Mouse (Mus musculus) left cerebral cortex, adult 6 months (tissue): ENCODE measurements around the gene Banf1. TPM values are rescaled to one million over a fixed set of nuclear protein-coding genes. Genes with fewer than 3 reads are reported as not detected.

Source experiments
- long read RNA-seq, 2 experiments: library from polyadenylated mRNA; unstranded; transcript quantifications; one replicate each; pipeline ENCODE4 v2.0.0; 2019 to 2020
- polyA plus RNA-seq: library from polyadenylated mRNA; unstranded; fragments of <200 nt; fragmentation: Nextera tagmentation; gene quantifications from 2 replicates; pipeline ENCODE4 v1.2.3, GENCODE M21; 2021

Gene Banf1
- polyA plus RNA-seq, result 160 and 199 TPM in 2 replicates
- long read RNA-seq, experiment 1, transcript Banf1-201 (3 exons, 1,261 nt), result major isoform, 34 of 39 reads
- long read RNA-seq, experiment 1, partial matches to known transcripts, result 1 of 39 reads
- long read RNA-seq, experiment 1, other reads (novel, unspliced or antisense), result 2 of 39 reads
- long read RNA-seq, experiment 2, transcript Banf1-201 (3 exons, 1,261 nt), result major isoform, 119 of 138 reads
- long read RNA-seq, experiment 2, partial matches to known transcripts, result 10 of 138 reads
- long read RNA-seq, experiment 2, other reads (novel, unspliced or antisense), result 1 of 138 reads

DNA sequence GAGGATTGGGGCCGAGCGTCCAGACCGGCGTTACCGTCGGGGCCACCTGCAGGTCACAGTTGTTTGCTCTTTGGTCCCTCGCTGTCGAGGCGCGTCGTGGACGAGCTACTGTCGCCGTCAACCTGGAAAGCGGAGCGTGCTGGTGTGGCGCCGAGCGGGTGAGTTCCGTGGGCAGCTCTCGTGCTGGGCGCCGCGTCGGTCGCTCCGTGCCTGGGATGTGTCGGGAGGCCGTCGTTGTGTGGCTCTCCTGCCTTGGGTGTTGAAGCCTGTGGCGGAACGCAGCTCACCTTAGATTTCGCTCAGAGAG, at the start of gene Banf1:
Gene Banf1, minus strand, starts transcription at position 116 of the 307 bp plus-strand sequence.

GRCm38 (mm10) chr19:5402293-5402692, 35.3 kb upstream of the Banf1 start, which contains the start of gene Tsga10ip:
Tsga10ip (minus strand) TSS chr19:5402526.

DNA sequence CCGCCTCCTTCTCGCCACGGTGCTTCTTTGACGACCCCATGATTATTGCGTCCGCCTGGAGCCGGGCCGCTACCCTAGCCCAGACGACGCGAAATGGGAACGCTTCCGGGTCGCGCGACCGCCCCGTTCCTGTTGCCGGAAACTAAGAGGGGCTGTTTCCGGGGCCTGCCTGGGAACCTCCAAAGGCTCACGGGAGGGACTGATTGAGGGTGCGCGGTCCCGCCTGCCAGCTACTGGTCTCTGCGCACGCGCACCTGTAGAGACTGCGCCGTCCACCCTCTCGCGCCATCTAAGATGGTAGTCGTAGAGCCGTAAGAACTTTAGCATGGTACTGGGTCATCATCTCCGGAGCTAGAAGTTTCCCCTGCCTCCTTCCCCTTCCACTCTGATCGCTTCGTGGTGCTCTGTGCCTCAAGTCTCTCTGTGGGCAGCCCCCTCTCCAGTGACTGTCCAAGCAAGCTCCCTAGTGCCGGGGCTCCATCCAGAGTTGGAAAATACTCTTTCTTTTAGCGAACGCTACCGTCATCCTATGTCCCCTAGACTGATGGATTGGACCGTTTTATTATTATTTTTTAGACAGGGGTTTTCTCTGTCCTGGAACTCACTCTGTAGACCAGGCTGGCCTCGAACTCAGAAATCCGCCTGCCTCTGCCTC, 21.7 kb upstream of the Banf1 start, which contains the start of gene Sart1:
Gene Sart1, minus strand, starts transcription at position 116 of the 655 bp plus-strand sequence.

DNA sequence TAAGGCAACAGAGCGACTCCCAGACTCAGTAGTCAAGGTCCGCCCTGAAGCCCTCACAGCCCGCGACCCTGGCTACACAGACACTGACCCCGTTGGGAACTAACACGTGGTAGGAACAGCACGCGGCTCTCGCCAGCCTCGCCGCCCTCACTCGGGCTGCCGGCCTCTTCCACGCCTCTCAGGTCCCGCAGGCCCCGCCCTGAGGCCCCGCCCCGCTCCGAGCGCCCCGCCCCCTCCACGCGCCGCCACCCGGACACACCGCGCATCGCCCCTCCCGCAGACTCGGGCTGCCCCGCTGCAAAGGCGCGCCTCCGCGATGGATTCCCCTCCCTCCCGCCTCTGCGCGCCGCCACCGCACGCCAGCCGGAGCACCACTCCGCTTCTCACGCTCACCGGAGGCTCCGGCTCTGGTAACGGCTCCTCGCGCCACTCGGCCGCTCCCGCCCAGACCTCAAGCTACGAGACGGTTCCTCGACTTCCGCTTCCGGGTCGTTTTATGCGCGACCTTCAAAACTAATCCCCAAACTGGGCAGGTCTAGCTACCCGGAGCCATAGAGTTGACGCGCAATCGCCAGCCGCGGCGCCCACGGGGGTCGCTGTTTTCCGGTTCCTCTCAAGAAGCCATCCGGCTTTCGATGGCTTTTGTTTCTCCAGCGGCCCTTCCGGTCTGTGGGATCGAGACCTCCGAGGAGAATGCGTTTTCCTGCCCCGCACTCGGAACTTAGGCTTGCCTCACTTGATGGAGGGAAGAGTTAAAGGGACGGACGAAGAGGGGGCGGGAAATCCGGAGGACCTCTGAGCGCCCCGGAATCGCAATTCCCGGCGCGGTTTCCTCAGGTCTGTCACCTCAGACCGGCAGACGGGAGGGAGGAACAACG, 554 bp downstream of the Banf1 start, which contains the start of gene Eif1ad:
Gene Eif1ad, plus strand, starts transcription at position 567 of the 878 bp plus-strand sequence.

GRCm38 (mm10) chr19:5349502-5349873, 17.5 kb downstream of the Banf1 start, which contains the start of gene Cst6:
Cst6 (minus strand) TSS chr19:5349574.

GRCm38 (mm10) chr19:5335441-5335840, 31.5 kb downstream of the Banf1 start, which contains the start of gene Catsper1:
Catsper1 (plus strand) TSS chr19:5335741.

Other genes with a start within 250 kb of the Banf1 start
- 11.6 and 37.2 TPM in 2 replicates for gene Klc2, start 248.6 kb downstream of the Banf1 start, polyA plus RNA-seq
- 18.5 and 34.5 TPM in 2 replicates for gene Pacs1, start 94.0 kb downstream of the Banf1 start, polyA plus RNA-seq
- gene Sf3b2, start 71.7 kb downstream of the Banf1 start, polyA plus RNA-seq, result 203 and 220 TPM in 2 replicates
- 30.0 and 34.7 TPM in 2 replicates for gene Gal3st3, start 68.8 kb downstream of the Banf1 start, polyA plus RNA-seq
- not detected in 2 replicates for gene Catsper1, start 31.4 kb downstream of the Banf1 start, polyA plus RNA-seq
- gene Cst6, start 17.6 kb downstream of the Banf1 start, polyA plus RNA-seq, result 50.0 and 72.9 TPM in 2 replicates
- gene Eif1ad, start 427 bp downstream of the Banf1 start, polyA plus RNA-seq, result 29.9 and 34.7 TPM in 2 replicates
- 26.4 and 29.3 TPM in 2 replicates for gene Sart1, start 21.5 kb upstream of the Banf1 start, polyA plus RNA-seq
- not detected in 2 replicates for gene Tsga10ip, start 35.4 kb upstream of the Banf1 start, polyA plus RNA-seq
- gene Drap1, start 57.8 kb upstream of the Banf1 start, polyA plus RNA-seq, result 166 and 215 TPM in 2 replicates
- 42.0 and 45.8 TPM in 2 replicates for gene AI837181, start 58.0 kb upstream of the Banf1 start, polyA plus RNA-seq
- 0.19 TPM in 1 of 2 replicates, not detected in the other for gene Fosl1, start 80.4 kb upstream of the Banf1 start, polyA plus RNA-seq
- 20.7 and 40.8 TPM in 2 replicates for gene Ccdc85b, start 90.7 kb upstream of the Banf1 start, polyA plus RNA-seq
- 93.1 and 106 TPM in 2 replicates for gene Fibp, start 93.4 kb upstream of the Banf1 start, polyA plus RNA-seq
- 0.23 TPM in 1 of 2 replicates, not detected in the other for gene Ctsw, start 101.3 kb upstream of the Banf1 start, polyA plus RNA-seq
- 13.0 and 16.9 TPM in 2 replicates for gene Efemp2, start 106.8 kb upstream of the Banf1 start, polyA plus RNA-seq
- 18.7 and 21.5 TPM in 2 replicates for gene Mus81, start 121.2 kb upstream of the Banf1 start, polyA plus RNA-seq
- 823 and 1,622 TPM in 2 replicates for gene Cfl1, start 123.3 kb upstream of the Banf1 start, polyA plus RNA-seq
- not detected in 2 replicates for gene 1700020D05Rik, start 136.6 kb upstream of the Banf1 start, polyA plus RNA-seq
- 58.0 and 58.2 TPM in 2 replicates for gene Snx32, start 143.4 kb upstream of the Banf1 start, polyA plus RNA-seq
- not detected in 2 replicates for gene Ovol1, start 193.5 kb upstream of the Banf1 start, polyA plus RNA-seq
- 2.8 and 3.6 TPM in 2 replicates for gene Ap5b1, start 200.9 kb upstream of the Banf1 start, polyA plus RNA-seq
- gene Rnaseh2c, start 234.7 kb upstream of the Banf1 start, polyA plus RNA-seq, result 63.2 and 67.2 TPM in 2 replicates
- gene Kat5, start 243.1 kb upstream of the Banf1 start, polyA plus RNA-seq, result 57.2 and 58.7 TPM in 2 replicates